Mouse (Mus musculus) liver, adult 2 months (tissue): ENCODE data around the gene Tmx4.

Experiments
- CTCF ChIP-seq: fragments of 200-500 bp; IDR thresholded peaks from 2 replicates; pipeline ENCODE4 v1.5.1; 2011; ENCODE audit warnings: low read depth, low read length, control low read depth
- POLR2A ChIP-seq: fragments of 200-500 bp; IDR thresholded peaks from 2 replicates; pipeline ENCODE4 v1.6.1; 2011; ENCODE audit warnings: low read length, control low read depth; ENCODE audit not compliant: insufficient read depth; ENCODE audit errors: extremely low read depth

DNA sequence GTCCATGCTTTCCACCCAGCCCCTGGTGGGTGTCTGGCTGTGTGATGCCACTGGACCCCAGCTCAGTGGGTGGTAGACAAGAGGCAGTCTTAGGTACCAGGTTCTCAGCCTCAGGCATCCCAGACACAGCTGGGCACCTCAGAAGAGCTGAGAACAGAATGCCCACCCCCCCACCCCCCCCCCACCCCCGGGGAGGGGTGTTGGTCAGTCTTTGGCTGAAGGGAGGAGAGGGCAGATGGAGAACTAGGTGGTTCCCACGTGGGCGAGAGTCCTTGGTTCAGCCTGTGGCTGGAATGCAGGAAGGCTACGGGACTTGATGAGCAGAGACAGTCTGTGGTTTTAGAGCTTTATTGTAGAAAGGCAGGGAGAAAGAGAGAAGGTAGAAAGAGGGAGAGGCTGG lies 12.5 kb upstream of the Tmx4 start:
- no peak for TF ChIP-seq CTCF
- no peak for TF ChIP-seq POLR2A
